Mouse (Mus musculus) hindbrain, embryonic 10.5 days (tissue): ENCODE measurements around the gene Ipo13. TPM values are rescaled to one million over a fixed set of nuclear protein-coding genes. Genes with fewer than 3 reads are reported as not detected.

Experiments used
- DNase-seq: peaks from one replicate; pipeline ENCODE4 v3.0.0-alpha.2; 2017; ENCODE audit warnings: low spot score
- H3K27ac ChIP-seq: fragments of 300-500 bp; sonication (generic); 2 replicates; pipeline ENCODE4 v1.5.1; 2016; ENCODE audit warnings: mild to moderate bottlenecking, moderate library complexity
- H3K27me3 ChIP-seq: fragments of 300-500 bp; sonication (generic); 2 replicates; pipeline ENCODE4 v1.6.1; 2016; ENCODE audit warnings: mild to moderate bottlenecking; ENCODE audit not compliant: poor library complexity, insufficient read depth, severe bottlenecking
- H3K36me3 ChIP-seq: fragments of 300-500 bp; sonication (generic); 2 replicates; pipeline ENCODE4 v1.6.1; 2016; ENCODE audit warnings: mild to moderate bottlenecking, moderate library complexity
- H3K4me1 ChIP-seq: fragments of 300-500 bp; sonication (generic); replicated peaks from 2 replicates; pipeline ENCODE4 v1.6.1; 2016; ENCODE audit warnings: mild to moderate bottlenecking
- H3K4me3 ChIP-seq: fragments of 300-500 bp; sonication (generic); 2 replicates; pipeline ENCODE4 v1.5.1; 2016; ENCODE audit warnings: mild to moderate bottlenecking, moderate library complexity
- H3K9me3 ChIP-seq: fragments of 300-500 bp; sonication (generic); 2 replicates; pipeline ENCODE4 v1.6.1; 2016; ENCODE audit warnings: mild to moderate bottlenecking, moderate library complexity
- WGBS: fragments of 180-500 bp; shearing (Covaris S2); methylation state at CpG from one replicate; pipeline ENCODE4 v1.1.7; 2016; 5-methylcytosine and 5-hydroxymethylcytosine counted together
- polyA plus RNA-seq: library from polyadenylated mRNA; unstranded; fragments of >200 nt; fragmentation: Nextera tagmentation; extraction: Ambion mirVana; gene quantifications from 2 replicates; pipeline ENCODE4 v1.2.1, GENCODE M21; 2016

The Ipo13 gene
- polyA plus RNA-seq, 1 experiment from 2014 or later, result 79.5 TPM

DNA sequence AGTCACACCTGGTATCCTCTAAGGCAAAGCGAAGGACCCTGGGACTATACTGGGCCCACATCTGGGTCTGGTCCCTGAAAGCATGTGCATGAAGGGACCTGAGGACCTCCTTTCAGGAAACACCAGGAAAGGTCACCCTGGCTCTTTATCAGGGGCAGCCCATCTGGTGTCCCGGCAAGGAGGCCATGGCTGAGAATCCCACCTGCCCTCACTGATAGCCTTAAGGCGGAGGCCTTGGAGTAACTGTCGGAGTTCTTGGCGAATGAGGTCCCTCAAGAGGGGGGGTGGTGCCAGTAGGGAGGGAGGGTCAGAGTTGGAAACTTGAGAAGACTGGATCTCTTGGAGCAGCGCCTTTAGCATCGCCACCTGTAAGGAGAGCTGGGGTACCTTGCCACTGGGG lies 43.0 kb downstream of the Ipo13 start:
- no peak for DNase-seq
- Histone ChIP-seq H3K9me3 (no peaks in the 10 kb centered on the region), H3K4me3 (no peak overlapping the region), H3K36me3 (peaks cover 37% of the 10 kb centered on the region), H3K27ac (no peak overlapping the region), H3K27me3 (peaks cover 14% of the 10 kb centered on the region), H3K4me1 (peaks cover 49% of the 10 kb centered on the region)
- WGBS, result 66% methylated on average over 7 of the region's 7 CpGs

GRCm38 (mm10) chr4:117870437-117870836 lies 44.4 kb downstream of the Ipo13 start:
- DNase-seq, result no peak
- H3K27ac ChIP-seq, result no peak overlapping the region
- H3K9me3 ChIP-seq, result no peaks in the 10 kb centered on the region
- H3K4me1 ChIP-seq, result peaks cover 58% of the 10 kb centered on the region
- peaks cover 15% of the 10 kb centered on the region for H3K27me3 ChIP-seq
- H3K4me3 ChIP-seq, result no peak overlapping the region
- 53% methylated on average over 1 of the region's 1 CpGs for WGBS
- peaks cover 24% of the 10 kb centered on the region for H3K36me3 ChIP-seq

DNA sequence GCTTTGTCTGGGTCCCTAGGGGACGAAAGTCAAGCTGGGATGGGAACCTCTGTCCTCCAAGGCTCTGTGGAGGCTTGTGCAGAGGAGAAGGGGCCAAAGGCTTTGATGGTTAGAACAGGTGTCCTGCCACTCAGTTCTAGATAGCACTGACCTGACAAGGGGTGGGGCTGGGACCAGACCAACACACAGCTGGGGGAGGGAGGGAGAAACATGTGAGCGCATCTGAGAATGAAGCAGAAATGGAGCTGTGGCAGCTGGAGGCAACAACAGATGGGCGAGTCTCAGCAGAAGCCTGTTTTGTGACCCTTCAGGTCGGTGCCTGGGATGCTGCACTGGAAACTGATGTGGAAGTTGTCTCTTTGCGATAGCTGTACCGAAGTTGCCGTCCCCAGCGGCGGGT lies 45.5 kb downstream of the Ipo13 start:
- 77% methylated on average over 9 of the region's 9 CpGs for WGBS
- Histone ChIP-seq H3K27me3 (peaks cover 15% of the 10 kb centered on the region), H3K4me3 (no peak overlapping the region), H3K36me3 (peaks cover 13% of the 10 kb centered on the region), H3K27ac (no peak overlapping the region), H3K4me1 (peaks cover 59% of the 10 kb centered on the region), H3K9me3 (no peaks in the 10 kb centered on the region)
- DNase-seq, result no peak

- 21% methylated on average over 24 of the region's 24 CpGs for WGBS
- Histone ChIP-seq H3K4me1 (peaks cover 57% of the 10 kb centered on the region), H3K27ac (peak overlapping the region; percentile 37; the same call in 1 of the 2 replicates)
Measured at GRCm38 (mm10) chr4:117867823-117868222, 47.0 kb downstream of the Ipo13 start.

DNA sequence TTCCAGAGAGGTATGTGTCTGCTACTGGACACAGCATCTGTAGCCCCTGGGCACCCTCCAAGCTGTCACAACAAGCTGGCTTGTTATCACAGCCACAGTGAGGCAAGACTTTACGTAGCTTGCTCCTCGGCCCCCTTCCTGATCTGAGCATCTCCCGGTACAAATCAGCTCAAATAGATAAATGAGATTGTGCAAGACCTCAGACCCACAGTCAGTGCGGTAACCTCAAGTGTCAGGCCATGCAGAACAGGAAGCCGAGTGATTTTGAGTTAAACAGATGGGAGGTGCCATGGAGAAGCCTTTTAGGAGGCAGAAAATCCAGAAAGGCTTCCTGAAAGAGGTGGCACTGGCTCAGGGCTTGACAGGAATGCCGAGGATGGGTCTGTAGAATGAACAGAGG lies 47.8 kb downstream of the Ipo13 start:
- Histone ChIP-seq H3K36me3 (no peaks in the 10 kb centered on the region), H3K27me3 (peaks cover 15% of the 10 kb centered on the region), H3K4me1 (peaks cover 57% of the 10 kb centered on the region), H3K27ac (no peak overlapping the region), H3K9me3 (no peaks in the 10 kb centered on the region), H3K4me3 (no peak overlapping the region)
- 81% methylated on average over 6 of the region's 6 CpGs for WGBS
- no peak for DNase-seq

More at GRCm38 (mm10) chr4:117867823-117868222, 47.0 kb downstream of the Ipo13 start:
- Histone ChIP-seq H3K36me3 (no peaks in the 10 kb centered on the region), H3K9me3 (no peaks in the 10 kb centered on the region), H3K4me3 (no peak overlapping the region), H3K27me3 (peaks cover 15% of the 10 kb centered on the region)
- peak; percentile 71 for DNase-seq

GRCm38 (mm10) chr4:117866083-117866482 lies 48.7 kb downstream of the Ipo13 start:
- Histone ChIP-seq H3K27ac (no peak overlapping the region), H3K4me3 (no peak overlapping the region), H3K27me3 (peaks cover 15% of the 10 kb centered on the region), H3K4me1 (peaks cover 53% of the 10 kb centered on the region), H3K9me3 (no peaks in the 10 kb centered on the region), H3K36me3 (no peaks in the 10 kb centered on the region)
- 61% methylated on average over 9 of the region's 9 CpGs for WGBS
- DNase-seq, result no peak

DNA sequence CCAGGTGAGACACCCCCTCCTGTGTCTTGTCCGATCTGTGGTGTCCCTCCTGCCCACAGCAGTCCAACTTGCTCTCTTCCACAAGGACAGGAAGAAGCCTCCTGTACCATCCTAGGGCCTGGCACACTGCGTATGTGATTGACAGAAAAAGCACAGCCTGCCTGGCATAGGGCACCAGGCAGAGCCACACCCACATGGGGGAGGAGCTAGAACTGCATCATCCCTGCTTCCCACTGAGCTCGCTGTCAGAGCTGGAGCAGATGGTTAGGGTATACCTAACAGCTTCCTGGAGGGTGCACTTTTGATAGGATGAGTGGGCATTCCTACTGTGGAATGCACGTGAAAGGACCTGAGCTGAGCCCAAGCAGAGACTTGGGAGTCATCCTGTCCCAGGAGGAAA lies 52.0 kb downstream of the Ipo13 start:
- Histone ChIP-seq H3K36me3 (no peaks in the 10 kb centered on the region), H3K27me3 (peaks cover 9% of the 10 kb centered on the region), H3K9me3 (no peaks in the 10 kb centered on the region), H3K4me1 (peaks cover 32% of the 10 kb centered on the region), H3K4me3 (no peak overlapping the region), H3K27ac (no peak overlapping the region)
- no peak for DNase-seq
- WGBS, result 44% methylated on average over 4 of the region's 4 CpGs

- Histone ChIP-seq H3K4me3 (no peak overlapping the region), H3K27ac (no peak overlapping the region), H3K9me3 (no peaks in the 10 kb centered on the region), H3K36me3 (peaks cover 4% of the 10 kb centered on the region; the same call in 1 of the 2 replicates), H3K4me1 (peaks cover 25% of the 10 kb centered on the region), H3K27me3 (0 out of 2 replicates have a peak, but pooled peaks cover 3% of the 10 kb centered on the region)
- no peak for DNase-seq
- WGBS, result 91% methylated on average over 9 of the region's 9 CpGs
Measured at GRCm38 (mm10) chr4:117860570-117860969, 54.2 kb downstream of the Ipo13 start.

DNA sequence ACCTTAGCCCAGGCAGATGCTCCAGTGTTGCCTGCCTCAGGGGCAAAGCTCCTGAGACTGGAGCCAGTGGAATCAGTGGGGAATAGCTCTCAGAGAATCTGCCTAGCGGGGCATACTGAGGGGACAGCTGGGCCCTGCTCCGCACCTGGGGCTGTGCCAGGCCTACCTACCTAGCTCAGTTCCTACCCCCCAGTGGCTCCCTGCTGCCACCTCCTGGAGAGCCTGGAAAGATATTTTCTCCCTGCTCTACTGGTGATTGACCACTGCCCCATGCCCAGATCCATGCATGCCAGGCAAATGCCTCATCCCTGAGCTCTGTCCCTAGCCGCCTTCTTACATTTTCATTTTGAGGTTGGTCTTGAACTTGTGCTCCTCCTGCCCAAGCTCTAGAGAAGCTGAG lies 56.0 kb downstream of the Ipo13 start:
- Histone ChIP-seq H3K4me3 (no peak overlapping the region), H3K9me3 (no peaks in the 10 kb centered on the region), H3K4me1 (peaks cover 32% of the 10 kb centered on the region), H3K27ac (no peak overlapping the region), H3K27me3 (0 out of 2 replicates have a peak, but pooled peaks cover 3% of the 10 kb centered on the region), H3K36me3 (peaks cover 4% of the 10 kb centered on the region; the same call in 1 of the 2 replicates)
- DNase-seq, result no peak
- 68% methylated on average over 3 of the region's 3 CpGs for WGBS

DNA sequence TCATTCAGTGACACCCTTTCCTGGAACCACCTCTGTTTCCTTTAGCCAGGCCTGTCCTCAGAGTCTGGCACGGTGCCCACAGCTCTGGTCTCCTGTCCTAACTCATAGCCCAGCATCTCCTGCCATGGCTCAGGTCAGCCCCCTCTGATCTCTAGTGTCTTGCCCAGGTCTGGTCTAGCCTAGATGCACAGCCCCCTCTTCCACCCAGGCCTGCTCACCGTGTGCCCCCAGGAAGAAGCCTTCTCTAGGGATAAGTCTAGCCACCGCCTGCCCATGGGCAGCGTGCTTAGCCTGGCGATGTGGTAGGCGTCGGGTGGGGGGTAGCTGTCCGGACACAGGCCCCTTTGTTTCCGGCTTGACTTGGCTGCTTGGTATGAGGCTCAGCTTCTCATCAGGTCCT lies 59.7 kb downstream of the Ipo13 start:
- Histone ChIP-seq H3K27ac (peak overlapping the region; percentile 35; the same call in 1 of the 2 replicates), H3K9me3 (no peaks in the 10 kb centered on the region), H3K4me1 (peaks cover 33% of the 10 kb centered on the region), H3K36me3 (peaks cover 4% of the 10 kb centered on the region; the same call in 1 of the 2 replicates), H3K4me3 (no peak overlapping the region), H3K27me3 (0 out of 2 replicates have a peak, but pooled peaks cover 3% of the 10 kb centered on the region)
- WGBS, result 81% methylated on average over 9 of the region's 9 CpGs
- no peak for DNase-seq

GRCm38 (mm10) chr4:117852152-117852868 lies 62.5 kb downstream of the Ipo13 start:
- Histone ChIP-seq H3K27me3 (no peaks in the 10 kb centered on the region), H3K9me3 (no peaks in the 10 kb centered on the region), H3K4me3 (no peak overlapping the region), H3K36me3 (peaks cover 4% of the 10 kb centered on the region; the same call in 1 of the 2 replicates), H3K27ac (no peak overlapping the region), H3K4me1 (peaks cover 50% of the 10 kb centered on the region)
- DNase-seq, result no peak
- 89% methylated on average over 10 of the region's 10 CpGs for WGBS

DNA sequence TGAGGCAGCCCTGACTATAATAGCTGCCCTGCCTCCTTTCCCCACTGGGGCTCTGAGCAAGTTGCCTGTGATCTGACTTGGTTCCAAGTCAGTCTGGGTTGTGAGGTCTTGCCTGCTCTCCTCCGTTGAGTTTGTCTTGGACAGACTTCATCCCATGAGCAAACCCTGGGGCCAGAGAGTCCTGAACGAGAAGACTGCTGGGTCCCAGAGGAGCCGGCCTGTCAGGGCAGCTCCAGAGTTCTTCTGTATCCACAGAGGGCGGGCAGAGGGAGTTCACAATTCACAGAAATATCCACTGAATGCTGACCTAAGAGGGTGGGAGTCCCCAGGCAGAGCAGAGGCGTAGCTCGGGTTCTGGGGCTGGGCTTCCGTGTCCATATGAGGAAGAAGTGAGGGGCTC lies 63.9 kb downstream of the Ipo13 start:
- peak overlapping the region; percentile 40; the same call in 1 of the 2 replicates for H3K27ac ChIP-seq
- DNase-seq, result no peak
- H3K4me1 ChIP-seq, result peaks cover 50% of the 10 kb centered on the region
- H3K9me3 ChIP-seq, result no peaks in the 10 kb centered on the region
- WGBS, result 80% methylated on average over 7 of the region's 7 CpGs
- no peaks in the 10 kb centered on the region for H3K36me3 ChIP-seq
- H3K27me3 ChIP-seq, result no peaks in the 10 kb centered on the region
- no peak overlapping the region for H3K4me3 ChIP-seq

- Histone ChIP-seq H3K27ac (peak overlapping the region; percentile 79), H3K9me3 (no peaks in the 10 kb centered on the region), H3K4me3 (no peak overlapping the region), H3K36me3 (no peaks in the 10 kb centered on the region), H3K4me1 (peaks cover 47% of the 10 kb centered on the region), H3K27me3 (no peaks in the 10 kb centered on the region)
- WGBS, result 77% methylated on average over 7 of the region's 7 CpGs
- no peak for DNase-seq
Measured at GRCm38 (mm10) chr4:117850176-117850575, 64.6 kb downstream of the Ipo13 start.
